Mouse (Mus musculus): ENCODE results near the gene Defa33. TPM values are rescaled to one million over a fixed set of nuclear protein-coding genes. Genes with fewer than 3 reads are reported as not detected.
"Not testable (repeated sequence)": the region's sequence is repeated elsewhere in the genome, so short reads cannot be mapped to it uniquely, and the experiment has no call there.

The Defa33 gene
- total RNA-seq (2014; rRNA removed; ENCODE audit: low replicate concordance) (not detected in 2 replicates), polyA plus RNA-seq (2015; fragmentation: Nextera tagmentation; extraction: Ambion mirVana) (not detected in 2 replicates)

DNA sequence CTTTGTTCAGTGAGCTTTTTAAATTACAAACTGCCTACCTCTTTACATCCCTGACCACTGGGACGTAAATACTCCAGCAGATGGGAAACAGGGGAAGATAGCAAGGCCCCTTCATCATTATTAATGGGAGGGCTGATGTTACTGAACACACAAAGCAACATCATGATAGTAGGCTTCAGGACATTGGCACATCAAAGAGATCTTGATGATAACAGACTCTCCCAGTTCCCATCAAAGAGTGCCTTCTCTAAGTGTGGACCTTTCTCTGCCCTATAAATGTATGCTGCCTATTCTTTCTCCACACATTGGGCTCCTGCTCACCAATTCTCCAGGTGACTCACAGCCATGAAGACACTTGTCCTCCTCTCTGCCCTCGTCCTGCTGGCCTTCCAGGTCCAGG is at the start of gene Defa33:
Gene Defa33, plus strand, starts transcription at position 301 of the 400 bp plus-strand sequence.
- not testable (repeated sequence) for H3K9me3 ChIP-seq (replicated peaks; ENCODE audit: control insufficient read depth, low read length)

DNA sequence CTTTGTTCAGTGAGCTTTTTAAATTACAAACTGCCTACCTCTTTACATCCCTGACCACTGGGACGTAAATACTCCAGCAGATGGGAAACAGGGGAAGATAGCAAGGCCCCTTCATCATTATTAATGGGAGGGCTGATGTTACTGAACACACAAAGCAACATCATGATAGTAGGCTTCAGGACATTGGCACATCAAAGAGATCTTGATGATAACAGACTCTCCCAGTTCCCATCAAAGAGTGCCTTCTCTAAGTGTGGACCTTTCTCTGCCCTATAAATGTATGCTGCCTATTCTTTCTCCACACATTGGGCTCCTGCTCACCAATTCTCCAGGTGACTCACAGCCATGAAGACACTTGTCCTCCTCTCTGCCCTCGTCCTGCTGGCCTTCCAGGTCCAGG is 13.4 kb upstream of the Defa33 start, which contains the start of gene Defa2:
Gene Defa2, plus strand, starts transcription at position 301 of the 400 bp plus-strand sequence.
- H3K9ac ChIP-seq (replicated peaks; ENCODE audit: low read depth, low read length); H3K36me3 ChIP-seq (replicated peaks; ENCODE audit: control insufficient read depth, insufficient read depth, low read length); H3K4me3 ChIP-seq (ENCODE audit: low read depth, low read length); H3K4me1 ChIP-seq (ENCODE audit: control insufficient read depth, insufficient read depth); H3K27me3 ChIP-seq (ENCODE audit: control insufficient read depth, insufficient read depth, low read length); DNase-seq (ENCODE audit: low spot score); H3K4me2 ChIP-seq (ENCODE audit: low read depth, low read length); H3K27ac ChIP-seq (ENCODE audit: low read depth); ATAC-seq (ENCODE audit: insufficient read depth, low read depth); H3K9me3 ChIP-seq (replicated peaks; ENCODE audit: control insufficient read depth, low read length): not testable (repeated sequence)
- no CpG with 5 or more reads among the region's 2 CpGs for WGBS

More for the DNA sequence above, at the start of gene Defa33:
- H3K27me3 ChIP-seq (ENCODE audit: control insufficient read depth, insufficient read depth, low read length); H3K9ac ChIP-seq (replicated peaks; ENCODE audit: low read depth, low read length); ATAC-seq (ENCODE audit: insufficient read depth, low read depth); H3K4me2 ChIP-seq (ENCODE audit: low read depth, low read length); H3K27ac ChIP-seq (ENCODE audit: low read depth); H3K4me3 ChIP-seq (ENCODE audit: low read depth, low read length); H3K36me3 ChIP-seq (replicated peaks; ENCODE audit: control insufficient read depth, insufficient read depth, low read length); DNase-seq (ENCODE audit: low spot score); H3K4me1 ChIP-seq (ENCODE audit: control insufficient read depth, insufficient read depth): not testable (repeated sequence)
- no CpG with 5 or more reads among the region's 2 CpGs for WGBS

- H3K4me2 ChIP-seq (ENCODE audit: low read depth, low read length); H3K36me3 ChIP-seq (replicated peaks; ENCODE audit: control insufficient read depth, insufficient read depth, low read length); ATAC-seq (ENCODE audit: insufficient read depth, low read depth); DNase-seq (ENCODE audit: low spot score); H3K27me3 ChIP-seq (ENCODE audit: control insufficient read depth, insufficient read depth, low read length); H3K27ac ChIP-seq (ENCODE audit: low read depth); H3K9ac ChIP-seq (replicated peaks; ENCODE audit: low read depth, low read length); H3K9me3 ChIP-seq (replicated peaks; ENCODE audit: control insufficient read depth, low read length); H3K4me3 ChIP-seq (ENCODE audit: low read depth, low read length); H3K4me1 ChIP-seq (ENCODE audit: control insufficient read depth, insufficient read depth): not testable (repeated sequence)
- WGBS, result no CpG with 5 or more reads among the region's 1 CpGs
These were observed 35.5 kb downstream of the Defa33 start, which contains the start of gene Defa36 for GRCm38 (mm10) chr8:21427111-21427510. TSS of gene Defa36 (plus strand) at chr8:21427411.

Other genes starting within 250 kb of the Defa33 start
- not detected in 2 replicates for gene Defa22, start 229.5 kb upstream of the Defa33 start, total RNA-seq (2014; rRNA removed; ENCODE audit: low replicate concordance)
- not detected in 2 replicates for gene Defa22, start 229.5 kb upstream of the Defa33 start, polyA plus RNA-seq (2015; fragmentation: Nextera tagmentation; extraction: Ambion mirVana)
- gene Defa31, start 200.2 kb upstream of the Defa33 start, total RNA-seq (2014; rRNA removed; ENCODE audit: low replicate concordance), result not detected in 2 replicates
- not detected in 2 replicates for gene Defa31, start 200.2 kb upstream of the Defa33 start, polyA plus RNA-seq (2015; fragmentation: Nextera tagmentation; extraction: Ambion mirVana)
- not detected in 2 replicates for gene Gm15293, start 190.2 kb upstream of the Defa33 start, total RNA-seq (2014; rRNA removed; ENCODE audit: low replicate concordance)
- not detected in 2 replicates for gene Gm15293, start 190.2 kb upstream of the Defa33 start, polyA plus RNA-seq (2015; fragmentation: Nextera tagmentation; extraction: Ambion mirVana)
- gene Gm15292, start 142.1 kb upstream of the Defa33 start, total RNA-seq (2014; rRNA removed; ENCODE audit: low replicate concordance), result not detected in 2 replicates
- not detected in 2 replicates for gene Gm15292, start 142.1 kb upstream of the Defa33 start, polyA plus RNA-seq (2015; fragmentation: Nextera tagmentation; extraction: Ambion mirVana)
- not detected in 2 replicates for gene Defa27, start 76.3 kb upstream of the Defa33 start, total RNA-seq (2014; rRNA removed; ENCODE audit: low replicate concordance)
- gene Defa27, start 76.3 kb upstream of the Defa33 start, polyA plus RNA-seq (2015; fragmentation: Nextera tagmentation; extraction: Ambion mirVana), result not detected in 2 replicates
- not detected in 2 replicates for gene Defa29, start 64.8 kb upstream of the Defa33 start, total RNA-seq (2014; rRNA removed; ENCODE audit: low replicate concordance)
- gene Defa29, start 64.8 kb upstream of the Defa33 start, polyA plus RNA-seq (2015; fragmentation: Nextera tagmentation; extraction: Ambion mirVana), result not detected in 2 replicates
- not detected in 2 replicates for gene Defa2, start 13.3 kb upstream of the Defa33 start, total RNA-seq (2014; rRNA removed; ENCODE audit: low replicate concordance)
- gene Defa2, start 13.3 kb upstream of the Defa33 start, polyA plus RNA-seq (2015; fragmentation: Nextera tagmentation; extraction: Ambion mirVana), result not detected in 2 replicates
- not detected in 2 replicates for gene Defa36, start 35.6 kb downstream of the Defa33 start, total RNA-seq (2014; rRNA removed; ENCODE audit: low replicate concordance)
- not detected in 2 replicates for gene Defa36, start 35.6 kb downstream of the Defa33 start, polyA plus RNA-seq (2015; fragmentation: Nextera tagmentation; extraction: Ambion mirVana)
- gene Gm7849, start 64.7 kb downstream of the Defa33 start, total RNA-seq (2014; rRNA removed; ENCODE audit: low replicate concordance), result not detected in 2 replicates
- gene Gm7849, start 64.7 kb downstream of the Defa33 start, polyA plus RNA-seq (2015; fragmentation: Nextera tagmentation; extraction: Ambion mirVana), result not detected in 2 replicates
- gene Defa20, start 117.4 kb downstream of the Defa33 start, total RNA-seq (2014; rRNA removed; ENCODE audit: low replicate concordance), result not detected in 2 replicates
- not detected in 2 replicates for gene Defa20, start 117.4 kb downstream of the Defa33 start, polyA plus RNA-seq (2015; fragmentation: Nextera tagmentation; extraction: Ambion mirVana)
- gene Defa32, start 137.2 kb downstream of the Defa33 start, total RNA-seq (2014; rRNA removed; ENCODE audit: low replicate concordance), result not detected in 2 replicates
- gene Defa32, start 137.2 kb downstream of the Defa33 start, polyA plus RNA-seq (2015; fragmentation: Nextera tagmentation; extraction: Ambion mirVana), result not detected in 2 replicates
- not detected in 2 replicates for gene Defa37, start 173.6 kb downstream of the Defa33 start, total RNA-seq (2014; rRNA removed; ENCODE audit: low replicate concordance)
- gene Defa37, start 173.6 kb downstream of the Defa33 start, polyA plus RNA-seq (2015; fragmentation: Nextera tagmentation; extraction: Ambion mirVana), result not detected in 2 replicates
- not detected in 2 replicates for gene Defa28, start 191.2 kb downstream of the Defa33 start, total RNA-seq (2014; rRNA removed; ENCODE audit: low replicate concordance)
- gene Defa28, start 191.2 kb downstream of the Defa33 start, polyA plus RNA-seq (2015; fragmentation: Nextera tagmentation; extraction: Ambion mirVana), result not detected in 2 replicates
- not detected in 2 replicates for gene Gm7861, start 202.7 kb downstream of the Defa33 start, total RNA-seq (2014; rRNA removed; ENCODE audit: low replicate concordance)
- gene Gm7861, start 202.7 kb downstream of the Defa33 start, polyA plus RNA-seq (2015; fragmentation: Nextera tagmentation; extraction: Ambion mirVana), result not detected in 2 replicates
- gene Defa26, start 226.4 kb downstream of the Defa33 start, total RNA-seq (2014; rRNA removed; ENCODE audit: low replicate concordance), result not detected in 2 replicates
- gene Defa26, start 226.4 kb downstream of the Defa33 start, polyA plus RNA-seq (2015; fragmentation: Nextera tagmentation; extraction: Ambion mirVana), result not detected in 2 replicates